Comparison of ENCODE assay signal across 8 mouse cellular contexts in genomic region chr3:80058722-80059121, GRCm38 (mm10).
A peak's percentile ranks its signal among the peaks of the same experiment; 100 is the strongest.
DNase-seq lines count a peak whose midpoint lies in the region; ATAC-seq and TF ChIP-seq lines count a peak whose summit lies in the region.

No protein-coding gene starts in this region.

- H3K4me2 ChIP-seq in hindbrain, embryonic 14.5 days (replicated peaks) = no peak overlapping the region
- H3K4me2 ChIP-seq in liver, embryonic 14.5 days (ENCODE audit: low read depth) = no peak overlapping the region

- no peak for TF ChIP-seq EP300 in liver, embryonic 14.5 days (IDR thresholded peaks at IDR 0.05; ENCODE audit: low read depth)

- no peak overlapping the region for H3K27ac ChIP-seq in embryonic facial prominence, embryonic 10.5 days (replicated peaks)
- no peak overlapping the region for H3K27ac ChIP-seq in hindbrain, embryonic 14.5 days
- no peak overlapping the region for H3K27ac ChIP-seq in liver, embryonic 14.5 days

- ATAC-seq in hindbrain, embryonic 14.5 days (ENCODE audit: low FRiP score) = peak; percentile 27; the same call in 1 of the 2 replicates
- ATAC-seq in liver, embryonic 14.5 days (ENCODE audit: insufficient read depth) = no peak

- 50% methylated on average over 2 of the region's 2 CpGs for WGBS in embryonic facial prominence, embryonic 10.5 days
- 33% methylated on average over 2 of the region's 2 CpGs for WGBS in hindbrain, embryonic 14.5 days
- 19% methylated on average over 2 of the region's 2 CpGs for WGBS in liver, embryonic 14.5 days (ENCODE audit: insufficient replicate concordance)

- DNase-seq in cerebellum, adult 11 months = peak; percentile 2
- no peak for DNase-seq in cerebellum, adult 11-12 months
- peak; percentile 4 for DNase-seq in thymus, postnatal 25 days
- no peak for DNase-seq in thymus, adult 18-20 months
- peak; percentile 13 for DNase-seq in embryonic facial prominence, embryonic 10.5 days (ENCODE audit: low spot score)
- peak; percentile 78 for DNase-seq in hindbrain, embryonic 14.5 days (ENCODE audit: low spot score)
- peak in 1 of 3 experiments; percentile 17 for DNase-seq in liver, embryonic 14.5 days (ENCODE audit: low read depth in 3 of 3, low spot score in 3 of 3)
- peak; percentile 44 for DNase-seq in splenic B cell, adult 2 months (ENCODE audit: low read depth, low spot score)

- H3K36me3 ChIP-seq in embryonic facial prominence, embryonic 10.5 days (replicated peaks) = no peaks in the 10 kb centered on the region
- H3K36me3 ChIP-seq in hindbrain, embryonic 14.5 days (replicated peaks; ENCODE audit: control insufficient read depth, insufficient read depth) = no peaks in the 10 kb centered on the region
- H3K36me3 ChIP-seq in liver, embryonic 14.5 days (replicated peaks; ENCODE audit: control insufficient read depth, insufficient read depth, low read depth) = no peaks in the 10 kb centered on the region
- H3K36me3 ChIP-seq in splenic B cell, adult 2 months (ENCODE audit: control insufficient read depth, insufficient read depth, low read length, poor library complexity, severe bottlenecking) = no peaks in the 10 kb centered on the region

- H3K4me1 ChIP-seq in embryonic facial prominence, embryonic 10.5 days = no peaks in the 10 kb centered on the region
- H3K4me1 ChIP-seq in hindbrain, embryonic 14.5 days (replicated peaks; ENCODE audit: control insufficient read depth, insufficient read depth, low read length) = no peaks in the 10 kb centered on the region
- peaks cover 0 to 2% of the 10 kb centered on the region in 2 experiments; a peak in 2 of 4 replicates for H3K4me1 ChIP-seq in liver, embryonic 14.5 days (replicated peaks; ENCODE audit: control insufficient read depth in 2 of 2, insufficient read depth in 2 of 2, low read length in 1 of 2)

- H3K4me3 ChIP-seq in embryonic facial prominence, embryonic 10.5 days = no peak overlapping the region
- no peak overlapping the region for H3K4me3 ChIP-seq in hindbrain, embryonic 14.5 days (replicated peaks; ENCODE audit: low read length)
- H3K4me3 ChIP-seq in liver, embryonic 14.5 days (ENCODE audit: insufficient read depth in 1 of 2, low read depth in 2 of 2, low read length in 2 of 2) = no peak overlapping the region

- peak; percentile 48; the same call in 1 of the 2 replicates for TF ChIP-seq CTCF in liver, embryonic 14.5 days (IDR thresholded peaks at IDR 0.05; ENCODE audit: low read depth)

- no peak overlapping the region for H3K9ac ChIP-seq in hindbrain, embryonic 14.5 days
- no peak overlapping the region for H3K9ac ChIP-seq in liver, embryonic 14.5 days (replicated peaks)

- H3K27me3 ChIP-seq in embryonic facial prominence, embryonic 10.5 days (replicated peaks; ENCODE audit: low read depth, poor library complexity, severe bottlenecking) = no peaks in the 10 kb centered on the region
- no peaks in the 10 kb centered on the region for H3K27me3 ChIP-seq in hindbrain, embryonic 14.5 days (ENCODE audit: control insufficient read depth, insufficient read depth, low read length)
- no peaks in the 10 kb centered on the region for H3K27me3 ChIP-seq in liver, embryonic 14.5 days (ENCODE audit: control insufficient read depth, insufficient read depth, low read length)
- no peaks in the 10 kb centered on the region for H3K27me3 ChIP-seq in splenic B cell, adult 2 months (ENCODE audit: control insufficient read depth, insufficient read depth, low read length, poor library complexity, severe bottlenecking)

- H3K9me3 ChIP-seq in embryonic facial prominence, embryonic 10.5 days = no peaks in the 10 kb centered on the region
- no peaks in the 10 kb centered on the region for H3K9me3 ChIP-seq in hindbrain, embryonic 14.5 days (ENCODE audit: control insufficient read depth, low read length)
- no peaks in the 10 kb centered on the region for H3K9me3 ChIP-seq in liver, embryonic 14.5 days (ENCODE audit: control insufficient read depth, low read length)

Comparison
In these comparisons a context has a peak if more than half of its experiments do, and no peak if none do; other contexts are left out.
1. DNase-seq: peak in cerebellum, adult 11 months (single experiment), thymus, postnatal 25 days (single experiment), embryonic facial prominence, embryonic 10.5 days (single experiment), hindbrain, embryonic 14.5 days (single experiment) and splenic B cell, adult 2 months (single experiment); none in cerebellum, adult 11-12 months (single experiment) and thymus, adult 18-20 months (0 of 2).